Mouse (Mus musculus) right cerebral cortex, adult 18-20 months (tissue): Measurements from ENCODE around the gene Als2.

Source experiments
- DNase-seq: peaks from one replicate; pipeline ENCODE4 v3.0.0; 2022; ENCODE audit warnings: mixed read lengths

Gene Als2

GRCm38 (mm10) chr1:59236856-59237441 is at the start of gene Als2:
Gene Als2, minus strand, starts transcription at chr1:59237231.
- peak; percentile 98 for DNase-seq

GRCm38 (mm10) chr1:59286316-59286850 is 49.4 kb upstream of the Als2 start:
- DNase-seq, result no peak

GRCm38 (mm10) chr1:59285880-59286279 is 48.8 kb upstream of the Als2 start:
- no peak for DNase-seq

- DNase-seq, result no peak
Measured at GRCm38 (mm10) chr1:59272189-59272588, 35.2 kb upstream of the Als2 start.

GRCm38 (mm10) chr1:59269951-59270689 is 33.1 kb upstream of the Als2 start:
- DNase-seq, result peak; percentile 4

GRCm38 (mm10) chr1:59269466-59269865 is 32.4 kb upstream of the Als2 start:
- DNase-seq, result no peak

GRCm38 (mm10) chr1:59268931-59269330 is 31.9 kb upstream of the Als2 start:
- no peak for DNase-seq

- no peak for DNase-seq
Measured at GRCm38 (mm10) chr1:59257736-59258135, 20.7 kb upstream of the Als2 start.

GRCm38 (mm10) chr1:59256751-59257231 is 19.8 kb upstream of the Als2 start, which contains the start of gene Cdk15:
Gene Cdk15, plus strand, starts transcription at chr1:59256906.
- DNase-seq, result no peak

- DNase-seq, result no peak
Measured at GRCm38 (mm10) chr1:59253301-59253909, 16.4 kb upstream of the Als2 start.

- no peak for DNase-seq
Measured at GRCm38 (mm10) chr1:59252762-59253161, 15.7 kb upstream of the Als2 start.

- DNase-seq, result peak; percentile 33
Measured at GRCm38 (mm10) chr1:59247602-59248001, 10.6 kb upstream of the Als2 start.

- DNase-seq, result no peak
Measured at GRCm38 (mm10) chr1:59243770-59244169, 6.7 kb upstream of the Als2 start.

- DNase-seq, result peak; percentile 79
Measured at GRCm38 (mm10) chr1:59237614-59238211, 682 bp upstream of the Als2 start.

GRCm38 (mm10) chr1:59229187-59229586 is 7.8 kb downstream of the Als2 start:
- DNase-seq, result no peak

- DNase-seq, result no peak
Measured at GRCm38 (mm10) chr1:59228552-59228951, 8.5 kb downstream of the Als2 start.

- DNase-seq, result no peak
Measured at GRCm38 (mm10) chr1:59222101-59222825, 14.8 kb downstream of the Als2 start.

- DNase-seq, result no peak
Measured at GRCm38 (mm10) chr1:59221591-59221990, 15.4 kb downstream of the Als2 start.

- DNase-seq, result no peak
Measured at GRCm38 (mm10) chr1:59220371-59220770, 16.7 kb downstream of the Als2 start.

- no peak for DNase-seq
Measured at GRCm38 (mm10) chr1:59215446-59215845, 21.6 kb downstream of the Als2 start.

GRCm38 (mm10) chr1:59212951-59213350 is 24.1 kb downstream of the Als2 start:
- DNase-seq, result no peak

- no peak for DNase-seq
Measured at GRCm38 (mm10) chr1:59212076-59212779, 24.8 kb downstream of the Als2 start.
